Mouse (Mus musculus) liver, embryonic 11.5 days (tissue): Measurements from ENCODE around the gene Tmem260. TPM values are rescaled to one million over a fixed set of nuclear protein-coding genes. Genes with fewer than 3 reads are reported as not detected.
"Not testable (repeated sequence)": the region's sequence is repeated elsewhere in the genome, so short reads cannot be mapped to it uniquely, and the experiment has no call there.

Source experiments
- ATAC-seq: fragments of 200-750 bp; cut with Nextera tagmentation; replicated peaks from 2 replicates; pipeline ENCODE4 v1.8.0; 2017; ENCODE audit warnings: moderate number of reproducible peaks, mild to moderate bottlenecking, moderate TSS enrichment, moderate library complexity; ENCODE audit not compliant: low FRiP score
- DNase-seq: peaks from one replicate; pipeline ENCODE4 v3.0.0-alpha.2; 2017; ENCODE audit warnings: low spot score
- H3K27ac ChIP-seq: fragments of 300-500 bp; sonication (generic); 2 replicates; pipeline ENCODE4 v1.5.1; 2014; ENCODE audit warnings: mild to moderate bottlenecking, low read depth, low read length, control low read depth
- H3K27me3 ChIP-seq: fragments of 300-500 bp; sonication (generic); replicated peaks from 2 replicates; pipeline ENCODE4 v1.6.1; 2014; ENCODE audit warnings: low read length, mixed read lengths; ENCODE audit not compliant: control insufficient read depth, insufficient read depth
- H3K36me3 ChIP-seq: fragments of 300-500 bp; sonication (generic); 2 replicates; pipeline ENCODE4 v1.6.1; 2014; ENCODE audit warnings: mild to moderate bottlenecking, low read length, moderate library complexity, mixed read lengths; ENCODE audit not compliant: control insufficient read depth, insufficient read depth
- H3K4me1 ChIP-seq: fragments of 300-500 bp; sonication (generic); replicated peaks from 2 replicates; pipeline ENCODE4 v1.6.1; 2014; ENCODE audit warnings: low read length, mixed read lengths; ENCODE audit not compliant: control insufficient read depth, insufficient read depth
- H3K4me2 ChIP-seq: fragments of 300-500 bp; sonication (generic); 2 replicates; pipeline ENCODE4 v1.6.1; 2014; ENCODE audit warnings: mild to moderate bottlenecking, control low read depth, moderate library complexity
- H3K4me3 ChIP-seq: fragments of 300-500 bp; sonication (generic); 2 replicates; pipeline ENCODE4 v1.5.1; 2014; ENCODE audit warnings: low read depth, low read length, control low read depth
- H3K9ac ChIP-seq: fragments of 300-500 bp; sonication (generic); 2 replicates; pipeline ENCODE4 v1.6.1; 2014; ENCODE audit warnings: low read depth, low read length, control low read depth
- H3K9me3 ChIP-seq: fragments of 300-500 bp; sonication (generic); 2 replicates; pipeline ENCODE4 v1.6.1; 2016; ENCODE audit warnings: low read length, inconsistent platforms, mixed read lengths; ENCODE audit not compliant: control insufficient read depth
- whole genome bisulfite sequencing: fragments of 180-500 bp; shearing (Covaris S2); extraction: QIAGEN DNeasy Blood & Tissue Kit; methylation state at CpG from one replicate; pipeline ENCODE4 v1.1.7; 2014; 5-methylcytosine and 5-hydroxymethylcytosine counted together
- polyA plus RNA-seq: library from polyadenylated mRNA; unstranded; fragments of >200 nt; fragmentation: Nextera tagmentation; extraction: Ambion mirVana; gene quantifications from 2 replicates; pipeline ENCODE4 v1.2.1, GENCODE M21; 2014

Tmem260 gene
- polyA plus RNA-seq, 1 experiment from 2014 or later: 13.8 TPM

DNA sequence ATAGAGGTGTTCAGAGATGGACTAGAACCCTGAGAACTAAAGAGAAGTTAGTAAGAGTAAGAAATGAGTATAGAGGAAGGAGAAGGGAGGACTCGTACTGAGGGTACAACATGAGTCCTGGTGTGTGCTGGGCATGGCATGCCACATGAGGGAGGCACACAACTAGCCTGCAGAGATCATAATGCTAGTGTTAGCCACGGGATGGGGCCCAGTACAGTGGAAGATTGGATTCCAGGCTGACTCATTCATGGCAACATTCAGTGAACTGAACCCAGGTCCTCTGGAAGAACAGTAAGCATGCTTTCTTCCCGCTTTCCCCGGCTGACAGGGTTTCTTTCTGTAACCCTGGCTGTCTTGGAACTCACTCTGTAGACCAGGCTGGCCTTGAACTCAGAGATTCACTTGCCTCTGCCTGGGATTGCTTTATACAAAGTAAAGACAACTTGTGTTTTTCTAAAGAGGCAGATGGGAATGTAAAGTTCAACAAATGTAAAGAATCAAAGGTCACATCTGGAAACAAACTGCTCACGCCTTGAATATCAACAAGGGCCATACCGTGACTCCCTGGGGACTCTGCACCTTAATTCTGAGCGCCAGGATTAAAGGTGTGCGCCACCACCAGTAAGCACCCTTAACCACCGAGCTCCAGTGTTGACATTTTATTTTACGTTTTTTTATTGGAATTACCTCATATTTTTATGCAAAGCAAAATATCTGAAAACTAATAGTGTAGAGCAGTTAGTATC, 25.0 kb downstream of the Tmem260 start:
- no peak overlapping the region for H3K4me3 ChIP-seq
- H3K9me3 ChIP-seq: no peaks in the 10 kb centered on the region
- ATAC-seq (no peak), DNase-seq (no peak)
- H3K9ac ChIP-seq: no peak overlapping the region
- H3K4me1 ChIP-seq: no peaks in the 10 kb centered on the region
- H3K27ac ChIP-seq: no peak overlapping the region
- no peaks in the 10 kb centered on the region for H3K36me3 ChIP-seq
- H3K4me2 ChIP-seq: no peak overlapping the region
- WGBS: 88% methylated on average over 10 of the region's 10 CpGs
- H3K27me3 ChIP-seq: no peaks in the 10 kb centered on the region

DNA sequence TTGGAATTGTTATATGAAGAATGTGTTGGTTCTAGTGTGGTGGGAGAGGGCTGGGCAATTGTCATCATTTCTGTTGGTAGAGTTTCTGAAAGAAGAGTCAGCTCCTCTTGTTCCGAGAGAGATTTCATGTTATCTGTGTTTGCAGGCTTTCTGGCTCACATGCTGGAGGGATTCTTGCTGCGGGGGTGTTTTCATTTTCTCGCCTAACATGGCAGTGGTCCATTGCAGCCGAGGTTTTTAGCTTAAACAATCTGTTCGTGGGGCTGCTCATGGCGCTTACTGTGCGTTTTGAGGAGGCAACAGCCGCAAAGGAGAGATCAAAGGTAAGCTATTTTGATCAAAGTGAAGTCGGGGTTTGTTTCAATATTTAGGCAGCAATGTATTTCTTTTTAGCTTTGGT, 26.3 kb downstream of the Tmem260 start:
- no peak overlapping the region for H3K9ac ChIP-seq
- H3K4me1 ChIP-seq: no peaks in the 10 kb centered on the region
- H3K27ac ChIP-seq: no peak overlapping the region
- H3K36me3 ChIP-seq: no peaks in the 10 kb centered on the region
- 69% methylated on average over 9 of the region's 9 CpGs for WGBS
- no peak for DNase-seq
- no peaks in the 10 kb centered on the region for H3K9me3 ChIP-seq
- no peaks in the 10 kb centered on the region for H3K27me3 ChIP-seq
- H3K4me2 ChIP-seq: no peak overlapping the region
- no peak overlapping the region for H3K4me3 ChIP-seq
- ATAC-seq: no peak

- Histone ChIP-seq H3K4me3 (no peak overlapping the region), H3K27me3 (no peaks in the 10 kb centered on the region), H3K9ac (no peak overlapping the region), H3K9me3 (no peaks in the 10 kb centered on the region), H3K4me2 (no peak overlapping the region), H3K4me1 (no peaks in the 10 kb centered on the region), H3K36me3 (no peaks in the 10 kb centered on the region), H3K27ac (no peak overlapping the region)
- DNase-seq (no peak), ATAC-seq (no peak)
- 57% methylated on average over 1 of the region's 1 CpGs for WGBS
Measured at GRCm38 (mm10) chr14:48475370-48475769, 29.4 kb downstream of the Tmem260 start.

DNA sequence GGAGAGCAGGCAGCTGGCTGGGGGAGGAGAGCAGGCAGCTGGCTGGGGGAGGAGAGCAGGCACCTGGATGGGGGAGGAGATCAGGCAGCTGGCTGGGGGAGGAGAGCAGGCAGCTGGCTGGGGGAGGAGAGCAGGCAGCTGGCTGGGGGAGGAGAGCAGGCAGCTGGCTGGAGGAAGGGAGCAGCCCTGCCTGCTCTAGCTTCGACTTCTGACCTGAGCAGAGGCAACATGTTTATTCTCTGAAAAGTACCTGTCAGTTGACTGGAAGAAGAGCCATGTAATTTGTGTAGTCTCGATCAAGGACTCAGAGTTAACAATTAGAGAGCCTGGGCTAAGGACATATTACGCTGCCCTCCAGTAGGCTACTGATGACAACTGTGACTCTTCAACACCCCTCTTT, 29.9 kb downstream of the Tmem260 start:
- H3K36me3 ChIP-seq, H3K27me3 ChIP-seq, H3K27ac ChIP-seq, DNase-seq, H3K9ac ChIP-seq, H3K4me1 ChIP-seq, H3K9me3 ChIP-seq, ATAC-seq, H3K4me2 ChIP-seq, H3K4me3 ChIP-seq: not testable (repeated sequence)
- 58% methylated on average over 3 of the region's 3 CpGs for WGBS

- no peak for ATAC-seq
- H3K4me2 ChIP-seq: no peak overlapping the region
- no peaks in the 10 kb centered on the region for H3K9me3 ChIP-seq
- H3K9ac ChIP-seq: no peak overlapping the region
- no peaks in the 10 kb centered on the region for H3K4me1 ChIP-seq
- no peak overlapping the region; the same call in 1 of the 2 replicates for H3K27ac ChIP-seq
- H3K27me3 ChIP-seq: no peaks in the 10 kb centered on the region
- no peaks in the 10 kb centered on the region for H3K36me3 ChIP-seq
- DNase-seq: no peak
- WGBS: 66% methylated on average over 8 of the region's 8 CpGs
- H3K4me3 ChIP-seq: no peak overlapping the region
Measured at GRCm38 (mm10) chr14:48476278-48476677, 30.4 kb downstream of the Tmem260 start.

GRCm38 (mm10) chr14:48481591-48481990, 35.7 kb downstream of the Tmem260 start:
- no peak overlapping the region for H3K4me3 ChIP-seq
- WGBS: 60% methylated on average over 7 of the region's 7 CpGs
- no peaks in the 10 kb centered on the region for H3K27me3 ChIP-seq
- H3K36me3 ChIP-seq: no peaks in the 10 kb centered on the region; the same call in 1 of the 2 replicates
- H3K27ac ChIP-seq: no peak overlapping the region
- H3K9me3 ChIP-seq: no peaks in the 10 kb centered on the region
- H3K9ac ChIP-seq: no peak overlapping the region
- ATAC-seq (no peak), DNase-seq (no peak)
- H3K4me2 ChIP-seq: no peak overlapping the region
- H3K4me1 ChIP-seq: no peaks in the 10 kb centered on the region

DNA sequence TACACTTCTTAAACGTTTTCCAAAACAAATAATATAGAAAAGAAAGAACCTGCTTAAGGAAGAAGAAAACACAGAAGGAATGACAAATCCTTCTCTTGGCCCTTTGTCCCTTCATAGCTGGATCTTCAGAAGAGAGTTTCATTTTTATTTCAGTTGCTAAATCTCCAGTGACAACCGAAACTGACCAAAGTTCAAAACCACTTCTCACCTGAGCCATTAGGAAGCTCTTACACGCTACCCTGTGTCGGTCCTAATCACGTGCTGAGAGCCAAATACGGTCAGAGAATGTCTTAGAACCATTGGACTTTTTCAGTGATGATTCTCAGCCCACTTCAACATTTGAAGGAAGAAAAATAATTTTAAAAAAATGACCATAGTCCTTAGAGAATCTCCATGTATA, 36.8 kb downstream of the Tmem260 start:
- H3K9ac ChIP-seq: no peak overlapping the region
- WGBS: 84% methylated on average over 6 of the region's 6 CpGs
- H3K36me3 ChIP-seq: no peaks in the 10 kb centered on the region; the same call in 1 of the 2 replicates
- H3K4me3 ChIP-seq: no peak overlapping the region
- ATAC-seq (no peak), DNase-seq (no peak)
- no peak overlapping the region for H3K27ac ChIP-seq
- H3K27me3 ChIP-seq: no peaks in the 10 kb centered on the region
- H3K9me3 ChIP-seq: no peaks in the 10 kb centered on the region
- H3K4me2 ChIP-seq: no peak overlapping the region
- no peaks in the 10 kb centered on the region for H3K4me1 ChIP-seq

DNA sequence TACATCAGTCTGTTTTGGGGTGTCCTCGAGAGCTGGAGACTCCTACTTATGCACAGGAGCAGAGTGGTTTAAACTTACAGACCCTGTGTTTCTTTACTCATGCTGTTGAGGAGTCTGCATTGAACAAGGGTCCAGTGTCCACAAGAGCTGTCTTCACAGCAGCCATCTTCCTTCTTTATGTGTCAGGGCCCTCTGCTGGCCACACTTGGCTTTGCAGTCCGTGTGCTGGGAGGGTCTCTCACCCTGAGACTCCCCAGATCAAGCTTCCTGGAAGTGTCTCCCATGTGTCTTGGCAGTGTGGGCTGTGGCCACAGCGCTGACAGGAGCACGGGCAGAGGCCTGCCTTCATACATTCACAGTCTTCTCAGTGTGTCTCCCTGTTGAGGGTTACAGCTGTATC, 48.0 kb downstream of the Tmem260 start:
- no peak; the same call in 1 of the 2 replicates for ATAC-seq
- H3K9me3 ChIP-seq: no peaks in the 10 kb centered on the region
- H3K4me3 ChIP-seq: no peak overlapping the region
- no peaks in the 10 kb centered on the region for H3K36me3 ChIP-seq
- DNase-seq: no peak
- no peak overlapping the region for H3K27ac ChIP-seq
- 15% methylated on average over 4 of the region's 4 CpGs for WGBS
- H3K4me2 ChIP-seq: no peak overlapping the region
- no peaks in the 10 kb centered on the region for H3K4me1 ChIP-seq
- no peak overlapping the region for H3K9ac ChIP-seq
- no peaks in the 10 kb centered on the region for H3K27me3 ChIP-seq

- no peaks in the 10 kb centered on the region for H3K27me3 ChIP-seq
- no peaks in the 10 kb centered on the region for H3K4me1 ChIP-seq
- H3K36me3 ChIP-seq: no peaks in the 10 kb centered on the region
- no peak overlapping the region for H3K4me3 ChIP-seq
- H3K27ac ChIP-seq: no peak overlapping the region
- ATAC-seq (no peak), DNase-seq (no peak)
- H3K9me3 ChIP-seq: no peaks in the 10 kb centered on the region
- H3K4me2 ChIP-seq: no peak overlapping the region
- no peak overlapping the region for H3K9ac ChIP-seq
- 90% methylated on average over 7 of the region's 7 CpGs for WGBS
Measured at GRCm38 (mm10) chr14:48502573-48502972, 56.6 kb downstream of the Tmem260 start.
